Mouse (Mus musculus) midbrain, embryonic 13.5 days (tissue): ENCODE measurements at regions not wholly inside any gene's neighbourhood (a gene's known extent, or its start where the extent isn't known, plus 50 kb on each side); places are given as distances from the start of the nearest gene placed in this dataset.
"Not testable (repeated sequence)": the region's sequence is repeated elsewhere in the genome, so short reads cannot be mapped to it uniquely, and the experiment has no call there.

Experiments used
- ATAC-seq: fragments of 200-750 bp; cut with Nextera tagmentation; 2 replicates; pipeline ENCODE4 v1.8.0; 2017; ENCODE audit warnings: mild to moderate bottlenecking, moderate TSS enrichment, moderate library complexity
- H3K27ac ChIP-seq: fragments of 300-500 bp; sonication (generic); 2 replicates; pipeline ENCODE4 v1.5.1; 2015; ENCODE audit warnings: inconsistent platforms, mild to moderate bottlenecking, moderate library complexity
- H3K27me3 ChIP-seq: fragments of 300-500 bp; sonication (generic); 2 replicates; pipeline ENCODE4 v1.6.1; 2015; ENCODE audit warnings: mild to moderate bottlenecking, inconsistent platforms
- H3K36me3 ChIP-seq: fragments of 300-500 bp; sonication (generic); 2 replicates; pipeline ENCODE4 v1.6.1; 2015; ENCODE audit warnings: mild to moderate bottlenecking, inconsistent platforms
- H3K4me1 ChIP-seq: fragments of 300-500 bp; sonication (generic); replicated peaks from 2 replicates; pipeline ENCODE4 v1.6.1; 2015; ENCODE audit warnings: inconsistent platforms
- H3K4me2 ChIP-seq: fragments of 300-500 bp; sonication (generic); replicated peaks from 2 replicates; pipeline ENCODE4 v1.6.1; 2015; ENCODE audit warnings: moderate library complexity, mild to moderate bottlenecking, inconsistent platforms
- H3K4me3 ChIP-seq: fragments of 300-500 bp; sonication (generic); replicated peaks from 2 replicates; pipeline ENCODE4 v1.5.1; 2015; ENCODE audit warnings: mild to moderate bottlenecking, inconsistent platforms
- H3K9ac ChIP-seq: fragments of 300-500 bp; sonication (generic); replicated peaks from 2 replicates; pipeline ENCODE4 v1.6.1; 2015; ENCODE audit warnings: mild to moderate bottlenecking, inconsistent platforms
- H3K9me3 ChIP-seq: fragments of 300-500 bp; sonication (generic); 2 replicates; pipeline ENCODE4 v1.6.1; 2016; ENCODE audit warnings: mild to moderate bottlenecking, inconsistent platforms
- WGBS: fragments of 180-500 bp; shearing (Covaris S2); methylation state at CpG from one replicate; pipeline ENCODE4 v1.1.7; 2015; 5-methylcytosine and 5-hydroxymethylcytosine counted together

DNA sequence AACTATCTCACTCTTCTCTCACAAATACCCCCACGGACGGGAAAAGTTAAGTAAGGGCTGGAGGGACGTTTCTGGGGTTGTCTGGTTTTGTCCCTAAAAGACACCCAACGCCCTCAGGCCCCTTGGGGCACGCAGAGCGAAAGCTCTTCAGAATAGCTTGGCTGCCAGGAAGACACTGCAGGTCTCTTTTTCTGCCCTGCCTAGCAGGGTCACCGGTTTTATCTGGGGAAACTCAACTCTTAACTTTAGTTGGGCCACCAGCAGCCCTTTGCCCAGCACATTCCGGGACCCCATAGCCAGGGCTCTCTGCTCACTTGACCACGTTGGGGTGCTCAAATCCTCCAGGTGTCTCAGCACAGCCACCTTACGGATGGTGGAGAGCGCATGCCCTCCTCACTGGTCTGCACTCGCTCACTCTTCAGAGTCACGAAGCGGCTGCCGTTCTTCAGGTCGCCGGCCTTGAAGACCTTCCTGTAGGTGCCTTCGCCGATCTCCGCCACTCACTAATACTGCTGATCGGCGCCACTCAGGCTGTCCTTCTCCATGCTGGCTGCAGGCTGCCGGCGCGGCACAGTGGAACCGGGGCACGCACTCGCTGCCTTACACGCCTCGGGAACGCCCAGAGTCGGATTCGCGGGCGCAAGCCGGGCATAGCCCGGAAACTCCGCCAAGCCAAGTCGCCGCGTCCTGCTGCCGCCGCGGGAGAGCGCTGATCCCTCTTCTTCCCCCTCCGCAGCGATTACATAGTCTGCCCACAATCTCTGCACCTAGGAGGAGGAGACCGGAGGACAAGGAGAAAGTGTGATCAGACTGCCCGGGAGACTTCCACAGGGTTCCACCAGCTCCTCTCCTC, 83.0 kb downstream of the Ulbp1 start:
- Histone ChIP-seq H3K4me3 (peak overlapping the region; percentile 49), H3K9me3 (no peaks in the 10 kb centered on the region), H3K27ac (no peak overlapping the region), H3K4me1 (peaks cover 26% of the 10 kb centered on the region), H3K27me3 (peaks cover 46% of the 10 kb centered on the region), H3K4me2 (peak overlapping the region; percentile 92), H3K9ac (peak overlapping the region; percentile 68), H3K36me3 (no peaks in the 10 kb centered on the region)
- ATAC-seq, result peak; percentile 68
- 7% methylated on average over 49 of the region's 49 CpGs for WGBS

DNA sequence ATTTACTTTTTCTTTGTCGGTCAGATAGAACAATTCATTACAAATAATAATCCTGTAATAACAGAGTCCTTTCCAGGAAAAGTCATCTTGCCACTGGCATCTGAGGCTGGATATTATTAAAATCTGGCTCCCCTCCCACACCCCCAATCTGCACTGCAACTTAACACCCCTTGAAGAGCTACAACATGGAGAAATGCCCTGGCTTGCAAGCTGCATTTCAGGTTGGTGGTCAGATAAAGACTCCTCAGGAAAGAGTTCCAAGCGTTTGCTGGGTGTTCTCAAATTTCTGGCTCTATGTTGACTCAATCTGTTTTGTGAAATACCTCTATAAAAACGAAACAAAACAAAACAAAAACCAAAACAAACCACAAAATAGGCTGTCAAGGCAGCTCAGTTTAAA, 114.6 kb downstream of the Ulbp1 start:
- H3K4me2 ChIP-seq, H3K36me3 ChIP-seq, H3K27ac ChIP-seq, ATAC-seq, H3K9me3 ChIP-seq, H3K9ac ChIP-seq, H3K4me1 ChIP-seq, H3K4me3 ChIP-seq, H3K27me3 ChIP-seq: not testable (repeated sequence)
- 69% methylated on average over 3 of the region's 3 CpGs for WGBS

DNA sequence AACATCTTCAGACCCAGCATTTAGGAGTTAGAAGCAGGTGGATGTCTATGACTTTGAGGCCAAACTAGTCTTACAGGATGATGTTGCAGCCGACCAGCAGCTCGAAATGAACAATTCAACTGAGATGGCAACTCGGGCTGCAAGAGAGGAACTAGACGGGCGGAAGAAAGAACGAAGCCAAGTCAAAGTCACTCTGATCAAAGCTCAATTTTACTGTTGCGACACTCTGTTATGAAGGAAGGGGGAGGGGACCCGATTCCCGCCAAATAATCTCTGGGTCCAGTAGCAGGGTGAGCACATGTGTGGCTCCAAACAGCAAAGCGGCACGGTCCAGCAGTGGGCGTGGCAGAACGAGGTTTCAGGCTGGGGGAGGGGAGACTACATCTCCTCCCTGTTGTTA, 129.1 kb downstream of the Ulbp1 start:
- H3K4me3 ChIP-seq, H3K27me3 ChIP-seq, H3K4me2 ChIP-seq, ATAC-seq, H3K4me1 ChIP-seq, H3K9me3 ChIP-seq, H3K9ac ChIP-seq, H3K36me3 ChIP-seq, H3K27ac ChIP-seq: not testable (repeated sequence)
- 93% methylated on average over 13 of the region's 13 CpGs for WGBS

DNA sequence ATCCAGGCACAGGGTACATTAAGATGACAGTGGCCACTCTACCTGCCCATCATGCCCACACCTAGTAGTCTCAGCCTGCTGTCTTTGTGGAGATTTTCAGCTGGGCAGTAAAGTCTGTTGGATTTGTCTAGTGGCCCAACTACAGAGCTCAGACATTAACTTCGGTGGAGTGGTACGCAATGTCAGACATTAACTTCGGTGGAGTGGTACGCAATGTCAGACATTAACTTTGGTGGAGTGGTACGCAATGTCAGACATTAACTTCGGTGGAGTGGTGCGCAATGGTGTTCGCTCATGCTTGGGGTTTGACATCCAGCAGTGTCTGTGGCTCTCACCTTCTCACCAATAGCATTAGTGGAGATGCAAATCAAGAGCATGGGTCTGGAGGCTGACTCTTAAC, 129.7 kb downstream of the Ulbp1 start:
- ATAC-seq, H3K9ac ChIP-seq, H3K4me1 ChIP-seq, H3K9me3 ChIP-seq, H3K27ac ChIP-seq, H3K4me3 ChIP-seq, H3K36me3 ChIP-seq, H3K27me3 ChIP-seq, H3K4me2 ChIP-seq: not testable (repeated sequence)
- WGBS, result 99% methylated on average over 8 of the region's 8 CpGs

DNA sequence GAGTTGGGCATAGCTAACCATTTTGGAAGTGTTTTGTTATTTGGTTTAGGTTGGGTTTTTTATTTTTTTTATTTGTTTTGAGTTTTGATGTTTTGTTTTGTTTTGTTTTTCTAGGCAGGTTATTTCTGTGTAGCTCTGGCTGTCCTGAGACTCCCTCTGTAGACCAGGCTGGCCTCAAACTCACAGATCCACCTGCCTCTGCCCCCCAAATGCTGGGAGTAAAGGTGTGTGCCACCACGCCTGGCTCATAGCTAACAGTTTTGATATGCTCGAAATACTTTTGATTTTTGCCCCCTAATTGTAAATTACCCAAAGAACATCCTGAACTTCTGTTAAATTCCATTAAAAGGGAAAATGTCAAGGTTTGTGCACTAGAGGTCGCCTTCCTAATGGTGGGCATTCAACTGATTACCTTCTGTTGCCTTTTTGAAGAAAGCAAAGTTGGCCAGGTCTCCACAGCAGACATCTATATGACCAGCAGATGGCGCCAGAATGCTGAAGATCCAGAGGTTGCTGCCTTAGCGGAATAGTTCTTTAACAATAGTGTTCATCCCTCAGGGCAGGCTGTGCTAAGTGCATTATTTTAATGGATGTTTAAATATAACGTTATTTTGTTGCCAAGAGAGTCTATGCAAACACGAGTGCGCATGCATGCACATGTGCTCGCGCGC, 121.2 kb upstream of the Cnksr3 start:
- H3K9me3 ChIP-seq, result no peaks in the 10 kb centered on the region
- no peak overlapping the region for H3K4me3 ChIP-seq
- H3K27me3 ChIP-seq, result no peaks in the 10 kb centered on the region
- no peaks in the 10 kb centered on the region for H3K4me1 ChIP-seq
- no peak overlapping the region for H3K9ac ChIP-seq
- 40% methylated on average over 11 of the region's 11 CpGs for WGBS
- H3K4me2 ChIP-seq, result no peak overlapping the region
- ATAC-seq, result peak; percentile 96
- no peaks in the 10 kb centered on the region for H3K36me3 ChIP-seq
- H3K27ac ChIP-seq, result no peak overlapping the region

DNA sequence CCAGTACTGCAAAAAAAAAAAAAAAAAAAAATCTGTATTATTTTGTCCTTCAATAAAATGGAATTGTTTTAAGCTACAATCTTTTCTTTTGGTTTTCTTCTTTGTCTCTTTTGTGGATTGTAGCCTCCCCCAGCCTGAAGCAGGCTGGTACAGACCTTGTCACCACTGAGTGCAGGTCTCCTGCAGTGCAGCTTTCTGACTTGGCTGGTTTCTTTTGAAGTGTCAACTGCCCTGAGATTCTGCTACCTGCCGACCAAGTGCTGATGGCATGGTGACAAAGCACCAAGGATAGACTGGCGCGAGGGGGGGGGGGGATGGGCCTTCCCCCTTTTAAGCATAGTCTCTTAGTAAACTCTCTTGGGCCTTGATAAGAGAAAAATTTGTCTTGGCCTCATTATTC, 116.2 kb upstream of the Cnksr3 start:
- no peaks in the 10 kb centered on the region for H3K36me3 ChIP-seq
- no peaks in the 10 kb centered on the region for H3K4me1 ChIP-seq
- WGBS, result 46% methylated on average over 3 of the region's 3 CpGs
- no peak overlapping the region for H3K4me3 ChIP-seq
- H3K4me2 ChIP-seq, result no peak overlapping the region
- no peak overlapping the region for H3K9ac ChIP-seq
- H3K27me3 ChIP-seq, result no peaks in the 10 kb centered on the region
- no peak overlapping the region for H3K27ac ChIP-seq
- no peak for ATAC-seq
- no peaks in the 10 kb centered on the region for H3K9me3 ChIP-seq

DNA sequence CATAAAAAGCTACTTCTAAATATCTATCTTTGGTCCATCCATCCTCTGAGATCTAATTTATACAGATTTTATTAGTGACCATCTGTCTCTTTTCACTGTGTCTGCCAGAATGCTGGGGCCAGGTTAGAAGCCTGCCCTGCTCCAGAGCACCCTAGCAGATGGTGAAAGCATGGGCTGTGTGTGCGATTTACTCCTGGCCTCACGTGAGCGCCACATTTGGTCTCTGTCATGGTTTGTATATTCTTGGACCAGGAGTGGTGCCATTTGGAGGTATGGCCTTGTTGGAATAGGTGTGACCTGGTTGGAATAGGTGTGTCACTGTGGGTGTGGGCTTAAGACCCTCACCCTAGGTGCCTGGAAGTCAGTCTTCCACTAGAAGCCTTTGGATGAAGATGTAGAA, 115.0 kb upstream of the Cnksr3 start:
- H3K9ac ChIP-seq, H3K27me3 ChIP-seq, ATAC-seq, H3K4me3 ChIP-seq, H3K27ac ChIP-seq, H3K4me2 ChIP-seq, H3K36me3 ChIP-seq, H3K4me1 ChIP-seq, H3K9me3 ChIP-seq: not testable (repeated sequence)
- 94% methylated on average over 3 of the region's 3 CpGs for WGBS

DNA sequence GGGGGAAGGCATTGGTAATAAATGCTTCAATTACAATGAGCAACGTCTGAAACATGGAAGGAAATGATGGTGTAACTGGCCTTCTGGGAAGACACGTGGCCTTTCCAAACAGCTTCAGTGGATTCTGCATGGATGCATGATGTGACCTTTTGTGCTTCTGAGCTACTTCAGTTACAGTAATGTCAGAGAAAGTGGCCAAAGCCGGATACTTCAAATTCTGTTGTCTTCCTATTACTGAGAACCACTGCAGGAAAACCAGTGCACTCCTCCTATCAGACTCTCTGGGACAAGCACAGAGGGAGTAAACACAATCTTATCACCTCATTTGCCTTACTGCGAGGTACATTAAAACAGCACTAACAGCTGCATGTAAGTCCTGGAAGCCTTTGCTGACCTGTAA, 113.0 kb upstream of the Cnksr3 start:
- Histone ChIP-seq H3K4me1 (no peaks in the 10 kb centered on the region), H3K4me2 (no peak overlapping the region), H3K4me3 (no peak overlapping the region), H3K27ac (no peak overlapping the region), H3K9ac (no peak overlapping the region), H3K9me3 (no peaks in the 10 kb centered on the region), H3K36me3 (no peaks in the 10 kb centered on the region), H3K27me3 (no peaks in the 10 kb centered on the region)
- WGBS, result 87% methylated on average over 4 of the region's 4 CpGs
- no peak for ATAC-seq

DNA sequence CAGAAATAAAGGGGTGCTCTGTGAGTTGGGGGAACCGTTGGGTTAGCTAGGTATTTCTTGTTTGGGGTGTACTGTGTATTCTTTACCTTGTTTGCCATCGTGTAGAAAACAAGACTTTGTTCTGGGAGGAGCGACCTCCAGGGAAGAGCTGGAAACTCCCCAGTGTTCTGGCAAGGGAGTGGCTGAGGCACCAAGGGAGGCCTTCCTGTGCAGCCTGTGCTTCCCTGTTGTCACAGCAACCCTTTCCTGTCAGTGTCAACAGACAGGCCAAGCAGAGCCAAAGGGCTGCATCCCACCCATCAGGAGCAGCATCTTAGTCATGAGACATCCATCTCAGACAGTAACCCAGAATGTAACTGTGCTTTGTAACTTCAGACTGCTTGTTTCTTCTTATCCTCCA, 111.2 kb upstream of the Cnksr3 start:
- Histone ChIP-seq H3K27me3 (no peaks in the 10 kb centered on the region), H3K36me3 (no peaks in the 10 kb centered on the region), H3K4me1 (no peaks in the 10 kb centered on the region), H3K4me3 (no peak overlapping the region), H3K9me3 (no peaks in the 10 kb centered on the region), H3K27ac (no peak overlapping the region), H3K4me2 (no peak overlapping the region), H3K9ac (no peak overlapping the region)
- no peak for ATAC-seq
- WGBS, result 38% methylated on average over 3 of the region's 3 CpGs

DNA sequence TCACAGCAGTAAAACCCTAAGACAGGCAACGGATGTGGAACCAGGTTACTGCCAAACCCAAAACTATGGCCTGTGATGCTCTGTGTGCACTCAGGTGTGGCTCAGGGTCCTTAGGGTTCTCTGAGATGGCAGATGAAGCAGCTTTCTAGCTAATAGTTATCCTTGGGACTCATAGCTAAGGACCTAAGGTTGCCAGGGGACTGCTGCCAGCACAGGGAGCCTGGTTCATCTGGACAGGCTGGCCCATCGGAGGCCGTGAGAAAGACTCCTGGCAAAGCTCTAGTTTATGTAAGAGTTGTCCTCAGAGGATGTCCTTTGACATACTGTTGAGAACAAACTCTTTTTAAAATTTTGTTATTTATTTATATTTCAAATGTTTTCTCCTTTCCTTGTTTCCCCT, 97.9 kb upstream of the Cnksr3 start:
- no peaks in the 10 kb centered on the region for H3K27me3 ChIP-seq
- H3K4me2 ChIP-seq, result no peak overlapping the region
- WGBS, result 93% methylated on average over 3 of the region's 3 CpGs
- H3K27ac ChIP-seq, result no peak overlapping the region
- ATAC-seq, result no peak
- H3K36me3 ChIP-seq, result no peaks in the 10 kb centered on the region
- no peak overlapping the region for H3K4me3 ChIP-seq
- H3K4me1 ChIP-seq, result no peaks in the 10 kb centered on the region
- H3K9me3 ChIP-seq, result no peaks in the 10 kb centered on the region
- H3K9ac ChIP-seq, result no peak overlapping the region

DNA sequence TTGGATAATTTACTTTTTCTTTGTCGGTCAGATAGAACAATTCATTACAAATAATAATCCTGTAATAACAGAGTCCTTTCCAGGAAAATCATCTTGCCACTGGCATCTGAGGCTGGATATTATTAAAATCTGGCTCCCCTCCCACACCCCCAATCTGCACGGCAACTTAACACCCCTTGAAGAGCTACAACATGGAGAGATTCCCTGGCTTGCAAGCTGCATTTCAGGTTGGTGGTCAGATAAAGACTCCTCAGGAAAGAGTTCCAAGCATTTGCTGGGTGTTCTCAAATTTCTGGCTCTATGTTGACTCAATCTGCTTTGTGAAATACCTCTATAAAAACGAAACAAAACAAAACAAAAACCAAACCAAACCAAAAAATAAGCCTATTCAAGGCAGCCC, 93.8 kb upstream of the Cnksr3 start:
- H3K36me3 ChIP-seq, H3K9me3 ChIP-seq, H3K4me1 ChIP-seq, H3K9ac ChIP-seq, H3K4me3 ChIP-seq, ATAC-seq, H3K4me2 ChIP-seq, H3K27me3 ChIP-seq, H3K27ac ChIP-seq: not testable (repeated sequence)
- WGBS, result 56% methylated on average over 3 of the region's 3 CpGs

DNA sequence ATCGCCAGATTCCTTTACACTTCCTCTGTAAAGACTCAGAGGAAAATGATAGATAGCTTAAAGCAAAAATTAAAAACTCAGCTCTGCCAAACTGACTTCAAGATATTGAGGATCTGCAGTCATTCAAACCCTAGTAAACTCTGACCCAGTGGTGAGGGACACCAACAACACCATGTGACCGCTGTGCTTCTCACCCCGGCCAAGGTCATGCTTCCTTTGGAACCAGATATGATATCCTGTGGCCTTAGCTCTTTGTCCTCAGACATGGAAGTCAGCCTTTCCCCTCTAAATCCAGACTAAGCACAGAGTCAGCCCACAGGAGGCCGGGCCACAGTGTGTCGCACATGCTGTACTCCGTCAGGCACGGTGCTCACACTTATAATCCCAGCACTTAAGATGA, 86.3 kb upstream of the Cnksr3 start:
- no peak for ATAC-seq
- no peaks in the 10 kb centered on the region for H3K9me3 ChIP-seq
- WGBS, result 91% methylated on average over 7 of the region's 7 CpGs
- no peak overlapping the region for H3K9ac ChIP-seq
- no peaks in the 10 kb centered on the region for H3K4me1 ChIP-seq
- no peak overlapping the region for H3K27ac ChIP-seq
- H3K27me3 ChIP-seq, result no peaks in the 10 kb centered on the region
- H3K4me2 ChIP-seq, result no peak overlapping the region
- no peak overlapping the region for H3K4me3 ChIP-seq
- H3K36me3 ChIP-seq, result no peaks in the 10 kb centered on the region

DNA sequence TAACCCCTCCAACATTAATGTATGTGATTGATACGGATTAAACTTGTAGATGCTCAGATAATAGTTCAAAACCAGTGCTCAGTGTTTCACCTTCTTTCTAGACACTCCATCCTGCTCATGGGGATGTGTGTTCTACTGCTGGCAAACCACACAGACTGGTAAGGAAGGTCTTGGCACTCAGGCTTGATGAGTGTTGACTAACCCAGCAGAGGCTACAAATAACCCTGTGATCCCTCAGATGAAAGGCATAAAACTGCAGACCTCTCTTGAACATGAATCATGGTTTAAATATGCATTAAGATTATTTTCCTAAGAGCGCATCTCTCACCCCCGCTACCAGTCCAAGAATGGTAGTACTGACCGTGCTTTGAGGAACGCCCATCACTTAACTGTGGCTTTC, 83.9 kb upstream of the Cnksr3 start:
- Histone ChIP-seq H3K4me2 (no peak overlapping the region), H3K9me3 (no peaks in the 10 kb centered on the region), H3K27ac (no peak overlapping the region), H3K4me1 (no peaks in the 10 kb centered on the region), H3K27me3 (no peaks in the 10 kb centered on the region), H3K9ac (no peak overlapping the region), H3K36me3 (no peaks in the 10 kb centered on the region), H3K4me3 (no peak overlapping the region)
- ATAC-seq, result no peak
- 95% methylated on average over 5 of the region's 5 CpGs for WGBS
